Mouse (Mus musculus) skeletal muscle tissue, adult 2 months (tissue): ENCODE measurements around the gene Zfand4.

ENCODE experiments used
- DNase-seq: peaks from one replicate; pipeline ENCODE4 v3.0.0-alpha.2; 2012; ENCODE audit warnings: low read depth, low spot score

Zfand4 gene

DNA sequence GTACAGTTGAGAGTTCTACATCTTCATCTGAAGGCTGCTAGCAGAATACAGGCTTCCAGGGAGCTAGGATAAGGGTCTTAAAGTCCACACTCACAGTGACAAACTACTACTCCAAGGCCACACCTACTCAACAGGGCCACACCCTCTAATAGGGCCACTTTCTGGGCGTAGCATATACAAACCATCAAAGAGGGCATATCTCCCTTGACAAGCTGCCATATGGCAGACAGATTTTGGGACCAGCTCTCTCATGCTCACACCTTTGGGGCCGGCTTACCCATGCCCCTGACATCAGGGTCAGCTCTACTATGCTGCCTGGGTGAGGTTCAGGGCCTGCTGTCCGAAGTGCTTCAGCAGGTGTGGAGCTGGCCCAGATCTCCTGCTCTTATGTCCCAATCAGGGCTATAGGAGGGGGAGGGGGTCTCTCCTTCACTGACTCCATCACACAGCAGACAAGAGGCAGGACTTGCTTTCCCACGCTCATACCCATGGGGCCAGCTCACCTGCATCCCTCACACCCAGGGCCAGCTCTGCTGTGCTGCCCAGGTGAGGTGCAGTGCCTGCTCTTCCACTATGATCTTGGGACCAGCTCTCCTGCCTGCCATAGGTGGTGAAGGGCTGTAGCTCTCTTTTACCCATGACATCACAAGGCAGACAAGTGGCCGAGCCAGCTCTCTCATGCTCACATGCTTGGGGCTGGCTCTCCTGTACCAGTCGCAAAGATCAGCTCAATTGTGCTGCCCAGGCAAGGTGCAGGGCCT is 106.4 kb downstream of the Zfand4 start:
- DNase-seq, result no peak

DNA sequence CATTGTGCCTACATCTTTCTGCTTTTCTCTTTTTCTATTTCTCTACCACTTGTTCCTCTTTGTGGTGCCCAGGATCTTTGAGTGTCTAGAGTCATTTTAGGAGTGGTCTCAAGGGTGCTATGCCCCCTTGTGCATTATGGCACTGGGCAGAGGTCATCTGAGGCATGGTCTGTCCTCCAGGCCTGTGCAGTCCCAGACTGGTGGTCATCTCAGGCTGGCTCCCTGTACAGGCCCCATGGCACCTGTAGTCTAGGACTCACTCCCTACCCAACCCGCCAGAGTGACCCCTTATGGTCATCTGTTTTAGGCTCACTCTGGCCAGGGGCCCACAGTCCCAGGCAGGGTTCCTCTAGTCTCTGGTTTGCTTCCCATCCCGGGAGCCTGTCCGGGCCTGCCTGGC is 107.5 kb downstream of the Zfand4 start:
- no peak for DNase-seq

DNA sequence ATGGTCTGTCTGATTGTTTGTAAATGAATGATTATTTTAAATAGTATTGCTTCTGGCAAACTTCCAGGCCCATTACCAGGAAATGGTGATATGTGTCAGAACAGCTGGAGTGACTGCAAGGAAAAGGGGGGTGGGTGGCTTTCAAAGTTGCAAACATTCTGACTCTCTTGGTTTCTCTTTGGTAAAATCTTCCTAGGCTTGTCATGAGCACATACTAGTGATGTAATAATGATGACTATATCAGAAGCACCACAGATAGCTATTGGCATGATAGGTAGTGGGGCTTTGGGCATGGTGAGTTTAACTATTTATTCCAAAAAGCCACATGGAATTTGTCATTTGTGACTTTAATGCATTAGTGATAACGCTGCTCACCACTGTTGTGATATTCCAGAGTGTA is 110.1 kb downstream of the Zfand4 start:
- DNase-seq, result no peak

DNA sequence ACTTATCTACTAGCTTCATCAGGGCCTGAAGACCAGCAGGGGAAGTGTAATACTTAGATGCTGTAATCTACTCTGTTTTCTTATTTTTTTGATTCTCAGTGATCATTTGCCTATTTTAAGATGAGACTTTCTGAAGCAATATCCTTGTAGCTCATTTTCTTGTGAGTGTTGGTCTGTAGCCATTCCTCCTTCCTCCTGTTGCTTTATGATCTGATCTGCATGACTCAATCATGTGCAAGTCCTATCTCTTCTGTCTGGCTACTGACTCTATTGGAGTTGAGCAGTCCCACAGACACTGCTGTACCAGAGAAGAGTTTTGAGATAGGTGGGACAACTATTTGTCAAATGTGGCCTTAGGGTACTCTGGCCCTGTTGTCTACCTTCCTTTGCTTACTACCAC is 110.6 kb downstream of the Zfand4 start:
- DNase-seq, result no peak

DNA sequence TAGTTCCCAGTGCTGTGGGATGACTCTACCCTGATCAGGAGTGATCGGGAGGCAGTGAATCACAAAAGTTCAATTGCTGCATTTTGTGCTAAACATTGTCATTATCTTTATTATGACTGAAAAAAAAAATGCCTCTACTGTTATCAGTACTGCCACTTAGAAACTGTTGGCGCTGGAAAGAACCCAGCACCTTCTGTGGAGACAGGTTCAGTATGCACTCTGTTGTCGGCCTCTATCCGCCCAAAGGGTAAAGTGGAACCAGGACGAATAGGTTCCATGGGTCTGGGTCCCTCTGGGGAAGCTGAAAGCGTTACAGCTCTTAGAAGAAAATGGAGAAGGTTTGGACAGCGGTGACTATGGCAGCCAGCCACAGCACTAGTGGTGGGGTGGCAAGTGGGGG is 114.9 kb downstream of the Zfand4 start:
- no peak for DNase-seq
